Mouse (Mus musculus) granulocyte monocyte progenitor cell, adult 5-6 weeks (primary cell): ENCODE measurements around the gene Trp63. TPM values are rescaled to one million over a fixed set of nuclear protein-coding genes. Genes with fewer than 3 reads are reported as not detected.
A peak's percentile ranks its signal among the peaks of the same experiment; 100 is the strongest.

Experiments used
- ATAC-seq: replicated peaks from 2 replicates; pipeline ENCODE4 v1.8.0; 2016; ENCODE audit warnings: mild to moderate bottlenecking, moderate TSS enrichment, inconsistent platforms; ENCODE audit not compliant: poor library complexity, severe bottlenecking
- total RNA-seq, 2 experiments: library from RNA; stranded (forward) in 1 of 2; stranded (reverse) in 1 of 2; fragments of 200-712, 200-1000 nt in 1 of 2; fragments of >200 nt in 1 of 2; fragmentation: Nextera tagmentation in 1 of 2; gene quantifications; 2 replicates each; pipeline ENCODE4 v1.2.3; 2014 to 2017

The Trp63 gene
- total RNA-seq, 2 experiments from 2014 or later = not detected

DNA sequence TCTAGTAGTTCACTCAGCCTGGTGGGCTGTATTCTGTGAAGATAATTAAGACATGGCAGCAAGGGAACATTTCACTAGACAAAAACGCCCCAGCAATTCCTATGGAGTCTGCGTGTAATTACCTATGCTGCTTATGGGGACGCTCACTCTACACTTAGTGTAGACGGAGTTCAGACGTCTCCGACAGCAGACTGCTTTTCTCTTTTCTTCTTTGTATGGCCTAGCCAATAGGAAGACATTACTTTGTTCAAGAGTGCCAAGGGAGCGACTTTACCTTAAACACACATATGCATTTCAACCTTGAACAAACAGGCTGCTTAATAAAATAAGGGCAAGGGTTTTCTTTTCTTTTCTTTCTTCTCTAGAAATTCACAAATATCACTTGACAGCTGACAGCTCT, 91.0 kb downstream of the Trp63 start:
- ATAC-seq = no peak

DNA sequence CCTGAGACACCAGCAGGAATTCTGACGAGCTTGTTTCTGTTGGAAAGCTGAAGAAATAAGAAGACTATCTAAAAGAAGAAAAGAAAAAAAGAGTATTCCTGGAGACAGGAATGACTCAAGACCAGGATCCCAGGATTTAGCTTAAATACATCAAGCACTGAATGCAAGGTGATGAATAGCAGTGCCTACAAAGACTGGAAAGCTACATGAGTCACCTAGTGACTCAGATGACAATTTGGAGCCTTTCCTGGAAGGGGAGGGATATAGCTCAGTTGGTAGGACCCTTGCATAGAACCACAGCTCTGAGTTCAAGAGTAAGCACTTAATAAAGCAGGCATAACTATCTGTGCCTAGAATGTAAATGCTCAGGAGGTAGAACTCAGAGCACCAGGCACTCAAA, 93.9 kb downstream of the Trp63 start:
- no peak for ATAC-seq

DNA sequence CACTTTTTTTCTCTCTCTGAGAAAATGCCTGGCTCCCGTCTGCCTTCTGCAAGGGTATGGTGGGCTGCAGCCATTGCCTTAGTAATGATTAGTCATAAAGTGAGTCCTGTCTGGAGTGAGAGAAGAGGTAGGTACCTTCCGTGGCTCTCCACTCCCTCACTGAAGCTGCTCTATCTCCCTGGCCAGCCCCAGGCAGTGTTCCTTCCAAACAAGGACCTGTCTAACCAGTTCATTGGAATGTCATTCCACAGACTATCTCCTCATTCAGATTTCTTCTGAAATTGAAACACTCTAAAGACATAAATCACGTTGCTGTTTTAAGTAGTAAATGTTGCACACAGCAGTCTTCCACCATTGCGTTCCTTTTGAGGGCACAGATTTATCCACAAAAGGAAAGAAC, 96.4 kb downstream of the Trp63 start:
- ATAC-seq = no peak

DNA sequence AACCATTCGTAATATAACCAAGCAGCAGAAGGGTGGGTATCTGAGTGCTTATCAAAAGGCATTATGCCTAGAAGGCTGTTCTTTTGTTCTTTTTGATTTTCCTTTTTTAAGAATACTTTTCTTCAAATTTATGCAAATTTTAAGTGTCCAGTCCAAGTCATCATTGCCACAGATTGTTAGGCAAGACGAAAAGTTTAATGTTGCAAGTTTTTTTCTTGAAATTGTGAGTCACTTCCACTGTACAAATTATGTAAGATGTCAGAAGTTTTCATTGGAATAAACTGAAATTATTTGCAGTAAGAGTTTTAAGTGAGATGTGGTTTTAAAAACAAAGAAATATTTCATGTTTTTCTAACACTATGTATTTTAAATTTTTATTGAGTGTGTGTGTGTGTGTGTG, 100.7 kb downstream of the Trp63 start:
- no peak for ATAC-seq

DNA sequence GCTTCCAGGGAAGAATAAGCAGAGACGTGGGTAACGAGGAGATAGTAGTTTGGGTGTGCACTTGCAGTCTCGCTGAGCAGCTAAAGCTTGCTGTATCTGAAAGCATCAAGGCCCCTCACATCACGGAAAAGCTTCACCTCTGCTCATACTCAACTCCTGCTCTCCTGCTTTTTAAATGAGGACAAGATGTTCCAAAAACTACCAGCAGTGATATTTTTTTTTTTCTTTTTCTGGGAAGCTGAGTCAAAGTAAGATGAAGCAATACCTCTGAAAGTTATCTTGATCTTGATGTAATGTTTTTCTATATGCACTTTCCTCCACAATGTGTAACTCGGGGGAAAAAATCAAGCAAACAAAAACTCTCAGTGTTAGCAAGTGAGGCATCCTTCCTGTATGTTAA, 102.9 kb downstream of the Trp63 start:
- no peak for ATAC-seq

DNA sequence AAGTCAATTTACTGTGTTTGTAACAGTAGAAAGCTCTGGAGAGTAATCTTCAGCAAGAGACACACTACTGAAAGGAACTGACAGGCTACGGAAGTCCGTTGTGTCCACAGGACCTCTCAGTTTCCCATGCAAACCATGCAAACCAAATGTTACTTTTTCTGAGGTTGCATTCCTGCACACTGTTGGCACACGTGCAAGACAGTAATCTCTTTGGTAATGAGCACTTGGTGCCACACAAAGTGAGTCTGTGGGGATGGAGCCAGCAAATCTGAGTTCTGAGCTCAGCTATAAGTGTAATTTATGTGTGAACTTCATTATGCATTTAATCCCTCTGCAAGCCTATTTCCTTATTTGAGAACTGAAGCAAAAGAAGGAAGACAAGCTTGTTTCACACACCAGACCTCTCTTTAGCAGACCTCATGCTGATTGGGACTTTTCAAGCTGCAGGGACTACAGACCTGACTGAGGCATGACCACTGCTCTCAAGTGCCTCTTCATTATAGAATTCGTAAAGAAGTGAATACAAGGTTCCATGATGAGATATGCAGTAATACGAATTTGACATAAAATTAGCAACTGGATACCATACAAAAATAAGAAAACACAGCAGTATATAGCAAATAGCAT, 109.2 kb downstream of the Trp63 start:
- ATAC-seq = no peak

DNA sequence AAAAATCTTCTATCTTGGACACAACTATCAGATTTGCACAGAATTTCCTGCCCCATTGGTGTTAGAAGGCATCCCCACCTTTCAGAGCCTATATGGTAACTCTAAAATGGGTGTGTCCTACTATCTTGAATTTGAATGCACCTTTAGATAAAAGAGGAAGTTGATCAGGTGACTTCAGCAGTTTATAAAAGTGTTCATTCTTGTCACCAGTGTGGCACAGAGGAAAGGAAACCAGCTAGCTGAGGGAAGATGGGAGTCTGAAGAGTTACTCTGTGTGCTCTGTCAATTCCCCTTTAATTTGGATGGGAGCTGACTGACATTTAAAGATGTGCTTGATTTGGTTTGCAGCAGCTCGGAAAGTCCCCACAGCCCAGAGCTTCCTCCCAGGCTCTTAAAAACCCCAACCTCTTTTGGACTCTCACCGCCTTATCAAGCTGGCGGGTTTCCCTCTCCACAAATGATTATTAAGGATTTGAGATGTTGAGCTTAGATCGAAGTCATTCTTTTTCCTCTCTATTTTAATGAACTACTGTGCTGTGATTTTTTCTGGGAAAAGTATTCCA, 114.2 kb downstream of the Trp63 start:
- no peak for ATAC-seq

DNA sequence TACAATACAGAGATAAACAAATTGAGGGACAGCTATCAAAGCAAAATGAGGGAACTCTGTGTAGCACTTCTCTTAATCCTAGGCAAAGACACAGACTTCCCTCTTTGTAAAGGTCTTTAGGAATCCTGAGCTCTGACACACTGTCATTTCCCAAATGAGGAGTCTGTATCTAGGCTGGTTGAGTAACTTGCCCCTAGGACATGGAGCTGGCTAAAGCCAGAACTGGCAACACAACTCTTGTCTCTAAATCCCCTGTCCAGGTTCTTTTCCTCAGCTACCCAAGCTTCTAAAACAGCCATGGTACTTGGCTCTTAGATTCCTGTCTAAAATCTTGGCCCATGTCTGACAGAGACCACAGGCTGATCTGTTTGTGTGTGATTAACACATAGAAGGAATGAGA, 116.1 kb downstream of the Trp63 start:
- no peak for ATAC-seq

DNA sequence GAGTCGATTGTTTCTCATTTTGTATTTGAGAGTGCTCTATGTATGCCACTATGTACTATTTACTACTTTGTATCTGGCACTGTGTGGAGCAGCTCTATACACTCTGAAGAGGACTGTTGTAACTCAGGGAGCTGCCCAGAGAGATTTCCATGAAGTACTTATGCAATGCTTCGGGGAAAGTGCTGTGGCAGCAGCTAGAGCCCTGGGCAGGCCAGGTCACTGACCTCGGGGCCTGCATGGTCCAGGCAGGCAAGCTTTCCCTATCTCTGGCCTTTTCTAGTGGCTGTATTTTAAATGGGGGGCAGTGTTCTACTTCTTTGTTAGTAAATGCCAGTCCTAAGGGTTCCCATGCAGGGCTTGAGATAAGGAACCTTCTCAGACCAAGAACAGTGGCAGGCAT, 121.4 kb downstream of the Trp63 start:
- ATAC-seq = no peak

DNA sequence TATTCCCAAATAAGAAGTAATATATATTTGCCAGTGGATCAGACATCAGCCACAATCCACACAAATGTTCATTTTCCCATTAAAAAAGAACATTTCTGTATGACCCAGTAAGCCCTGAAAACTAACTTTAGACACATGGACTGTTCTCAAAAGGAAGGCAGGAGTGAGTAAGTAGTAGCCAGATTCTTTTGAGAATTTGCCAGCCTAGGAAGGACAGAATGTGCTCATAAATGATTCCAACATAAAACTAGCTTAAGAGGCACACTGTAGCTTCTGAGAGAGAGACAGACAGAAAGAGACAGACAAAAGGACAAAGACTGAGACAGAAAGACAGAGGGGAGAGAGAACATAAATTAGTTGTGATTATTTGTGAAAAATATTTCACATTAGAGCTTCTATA, 123.6 kb downstream of the Trp63 start:
- ATAC-seq = no peak

DNA sequence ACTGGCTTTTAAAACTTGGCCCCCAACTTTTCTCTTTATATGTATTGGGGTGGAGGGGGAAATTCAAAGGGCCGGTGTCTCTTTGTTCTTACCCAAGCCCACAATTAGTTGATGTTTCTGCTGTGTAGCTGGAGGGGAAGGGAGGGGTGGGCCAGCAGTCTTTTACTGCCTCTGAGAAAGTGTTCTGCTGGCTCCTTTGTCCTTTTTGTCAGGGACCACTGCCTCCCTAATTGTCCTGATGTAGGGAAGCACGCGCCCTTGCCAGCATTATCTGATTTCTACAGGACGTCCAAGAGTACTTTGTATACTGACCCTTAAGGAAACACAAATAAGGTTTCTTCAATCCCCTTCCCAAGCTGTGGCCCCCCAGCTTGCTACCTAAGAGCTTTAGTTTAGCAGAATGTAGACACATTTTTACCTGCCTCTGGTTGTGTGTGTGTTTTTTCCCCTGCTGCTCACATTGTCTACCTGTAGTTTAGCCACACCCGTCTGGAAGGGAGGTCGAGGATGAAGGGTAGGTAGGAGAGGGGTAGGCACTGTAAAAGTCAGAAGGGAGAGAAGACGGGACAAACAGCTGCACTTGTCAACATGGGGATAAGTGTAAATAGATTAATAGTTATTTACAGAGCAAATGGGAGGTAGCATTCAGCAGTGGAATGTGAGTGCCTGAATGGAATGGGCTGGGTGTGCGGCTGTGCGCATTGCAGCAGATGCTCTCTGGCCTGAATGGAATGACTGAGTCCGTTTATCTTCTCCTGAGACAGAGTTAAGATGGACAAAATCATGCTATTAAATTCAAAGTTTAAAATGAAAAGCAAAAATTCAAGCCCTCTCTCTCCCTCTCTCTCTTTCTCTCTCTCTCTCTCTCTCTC, 134.4 kb downstream of the Trp63 start:
- no peak for ATAC-seq

DNA sequence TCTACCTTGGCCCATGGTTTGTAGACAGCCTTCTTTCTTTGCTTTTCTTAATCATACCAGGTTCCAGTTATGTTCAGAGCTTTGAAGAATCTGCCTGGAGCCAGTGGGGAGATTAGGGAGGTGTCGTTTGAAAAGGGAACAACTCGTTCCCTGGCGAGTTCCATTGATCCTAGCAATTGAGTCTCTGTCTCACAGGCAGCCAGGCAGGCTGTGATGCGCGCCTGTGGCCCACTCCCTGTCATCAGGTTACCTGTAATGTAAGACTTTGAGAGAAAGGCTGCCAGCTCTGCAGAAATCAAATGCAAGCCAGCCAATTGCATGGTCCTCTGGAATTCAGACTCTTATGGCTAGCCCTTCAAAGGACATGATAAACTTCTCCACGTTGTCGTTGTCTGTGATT, 142.5 kb downstream of the Trp63 start:
- ATAC-seq = no peak

DNA sequence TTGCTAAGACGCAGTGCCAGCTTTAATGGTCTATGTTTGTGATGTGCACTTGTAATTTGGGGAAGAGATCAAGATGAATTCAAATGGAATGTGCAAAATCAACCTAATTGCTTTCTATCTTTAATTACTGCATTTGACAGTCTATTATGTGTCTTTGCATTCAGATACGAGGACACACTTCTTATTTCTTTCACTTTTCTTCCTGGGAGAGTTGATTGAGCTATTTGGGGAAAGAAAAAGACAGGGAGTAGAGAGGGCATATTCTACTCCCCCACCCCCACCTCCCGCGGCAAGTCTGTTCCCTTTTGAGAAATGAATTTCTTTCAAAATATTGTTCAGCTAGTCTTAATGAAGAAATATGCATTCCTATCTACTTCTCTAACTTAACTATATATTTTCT, 149.0 kb downstream of the Trp63 start:
- ATAC-seq = no peak

DNA sequence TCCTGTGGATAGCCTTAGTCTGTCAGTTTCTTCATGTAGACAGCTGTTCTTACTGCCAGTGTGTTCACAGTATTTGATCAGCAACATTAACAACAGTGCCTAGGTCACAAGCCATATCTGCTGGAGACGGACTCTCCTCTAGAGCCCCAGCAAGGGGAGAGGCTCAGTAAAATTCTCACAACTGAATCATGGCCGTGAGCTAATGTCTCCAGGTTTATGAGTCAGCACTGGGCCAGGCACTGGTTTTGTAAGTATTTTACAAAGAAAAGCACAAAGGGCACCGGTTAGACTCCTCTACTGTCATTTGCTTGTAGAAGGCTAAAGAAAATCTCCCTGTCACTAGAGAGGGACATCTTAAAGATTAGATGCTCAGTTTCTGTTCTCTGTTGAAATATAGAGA, 151.7 kb downstream of the Trp63 start:
- no peak for ATAC-seq

DNA sequence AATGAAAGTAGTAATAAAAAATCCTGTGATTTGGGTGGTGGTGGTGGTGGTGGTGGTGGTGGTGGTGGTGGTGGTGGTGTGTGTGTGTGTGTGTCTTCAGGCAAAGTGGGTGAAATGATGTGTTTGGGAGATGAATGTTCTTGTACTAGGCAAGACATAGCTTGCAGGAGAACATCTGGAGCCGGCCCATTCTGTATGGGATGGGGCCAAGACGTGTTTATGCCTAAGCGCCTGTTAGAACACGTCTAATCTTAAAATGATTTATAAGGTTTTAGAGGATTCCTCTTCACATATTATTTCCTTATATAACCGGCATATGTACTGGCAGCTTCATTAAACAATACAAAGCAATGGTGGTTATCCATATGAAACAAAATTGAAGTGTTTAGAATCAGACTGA, 152.2 kb downstream of the Trp63 start:
- no peak for ATAC-seq

DNA sequence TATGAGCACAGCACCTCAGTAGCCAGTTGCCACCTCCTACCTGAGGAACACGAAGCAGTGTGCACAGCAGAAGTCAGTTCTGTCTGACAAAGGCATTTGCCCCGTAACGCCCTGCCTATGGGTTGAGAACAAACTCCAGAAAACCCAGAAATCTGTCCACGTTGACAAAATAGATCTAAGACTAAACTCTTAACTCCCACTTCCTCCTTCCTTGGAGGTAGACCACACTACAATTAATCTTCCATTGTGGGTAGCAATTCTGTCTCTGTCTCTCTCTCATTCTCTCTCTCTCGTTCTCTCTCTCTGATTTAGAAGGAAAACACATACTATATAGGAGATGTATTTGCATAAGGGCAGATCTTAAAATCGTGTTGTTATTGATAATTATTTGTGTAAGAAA, 159.4 kb downstream of the Trp63 start:
- no peak for ATAC-seq

DNA sequence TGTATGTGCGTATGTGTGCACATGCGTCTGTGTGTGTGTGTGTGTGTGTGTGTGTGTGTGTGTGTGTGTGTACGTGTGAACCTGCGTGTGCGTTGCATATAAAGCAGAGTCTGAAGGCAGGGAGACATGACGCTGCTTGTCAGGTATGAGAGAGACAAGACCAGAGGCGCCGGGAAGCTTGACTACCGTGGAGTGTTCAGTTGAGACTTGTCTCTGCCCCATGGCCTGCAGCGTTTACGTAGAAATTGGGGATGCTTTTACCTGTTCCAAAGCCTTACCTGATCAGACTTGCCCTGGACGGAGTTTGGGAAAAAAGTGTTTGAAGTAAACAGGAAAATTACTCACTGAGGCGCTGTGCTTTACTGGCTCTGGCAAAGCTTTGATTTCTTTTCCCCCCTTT, 160.1 kb downstream of the Trp63 start:
- no peak for ATAC-seq

DNA sequence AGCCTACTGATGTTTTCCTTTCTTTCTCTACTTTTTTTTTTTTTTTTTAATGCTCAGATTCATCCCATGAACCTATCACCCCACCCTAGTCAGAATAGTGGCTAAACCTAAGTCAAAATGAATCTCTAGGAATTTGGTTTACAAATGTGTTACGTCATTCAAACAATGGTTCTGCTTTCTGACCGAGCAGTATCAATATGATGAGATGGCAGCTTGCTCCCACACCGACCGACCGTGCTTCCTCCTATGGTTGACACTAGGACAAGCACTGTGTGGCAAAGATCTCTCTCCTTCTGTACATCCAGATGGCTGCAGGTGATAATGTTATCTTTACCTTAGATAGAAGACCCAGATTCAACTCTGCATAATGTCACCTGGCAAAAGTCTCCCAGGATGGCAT, 163.0 kb downstream of the Trp63 start:
- ATAC-seq = peak; percentile 78

DNA sequence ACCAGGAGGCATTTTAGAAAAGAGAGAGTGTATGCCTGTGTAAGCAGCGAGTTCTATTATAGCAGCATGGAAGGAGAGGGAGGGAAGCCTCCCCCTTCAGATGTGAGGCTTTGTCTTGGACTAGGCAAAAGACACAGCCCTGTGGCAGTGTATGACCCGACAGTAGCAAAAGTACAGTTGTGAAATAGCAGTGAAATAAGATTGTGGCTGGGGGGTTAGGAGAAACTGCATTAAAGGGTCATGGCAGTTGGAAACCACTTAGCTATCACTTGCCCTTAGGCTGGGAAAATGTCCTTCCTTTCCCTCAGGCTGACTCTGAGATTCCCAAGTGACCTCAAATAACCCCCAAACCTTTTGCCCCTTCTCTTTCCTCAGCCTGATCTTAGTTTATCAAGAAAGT, 164.9 kb downstream of the Trp63 start:
- ATAC-seq = peak; percentile 57; the same call in 1 of the 2 replicates

DNA sequence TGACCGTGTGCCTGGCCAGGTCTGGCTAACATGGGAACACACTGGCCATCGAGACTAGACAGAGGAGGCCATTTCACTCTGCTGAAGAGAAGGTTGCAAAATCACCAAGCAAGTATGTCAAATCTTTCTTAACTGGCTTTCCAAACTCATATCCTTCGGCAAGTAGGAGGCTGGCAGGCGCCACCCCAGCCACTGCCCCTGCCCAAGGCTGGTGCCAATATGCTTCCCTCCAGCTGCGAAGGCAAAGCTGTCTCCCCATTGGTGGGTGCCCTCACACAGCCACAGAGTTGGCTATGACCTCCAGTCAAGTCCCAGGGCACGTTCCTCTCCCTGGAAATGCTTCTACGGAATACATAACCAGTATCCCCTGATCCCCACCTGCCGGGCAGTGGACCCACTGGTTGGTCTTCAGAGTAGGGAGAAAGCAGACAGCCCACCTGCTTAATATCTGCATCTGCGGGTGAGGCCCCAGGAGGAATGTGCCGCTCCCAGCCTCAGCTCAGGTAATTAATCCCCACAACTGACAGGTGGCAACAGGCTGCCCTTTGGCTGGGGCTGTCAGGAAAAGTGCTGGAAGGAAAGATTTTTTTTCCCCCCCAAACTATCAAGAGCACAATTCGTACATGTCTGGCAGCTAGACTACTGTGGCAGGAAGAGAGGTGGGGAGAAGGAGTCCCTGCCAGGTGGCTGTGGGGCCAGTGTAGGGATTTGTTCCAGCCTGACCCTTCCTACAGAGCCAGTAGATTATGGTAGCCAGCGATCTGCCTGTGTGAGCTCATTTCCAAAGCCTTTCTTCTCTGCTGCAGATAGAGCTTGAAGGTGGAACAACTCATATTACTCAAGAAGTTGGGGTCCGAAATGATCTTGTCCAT, 166.3 kb downstream of the Trp63 start:
- ATAC-seq = peak; percentile 25
